Mouse (Mus musculus): ENCODE results near the gene Gm44973.
"Not testable (repeated sequence)": the region's sequence is repeated elsewhere in the genome, so short reads cannot be mapped to it uniquely, and the experiment has no call there.

Gm44973 gene

DNA sequence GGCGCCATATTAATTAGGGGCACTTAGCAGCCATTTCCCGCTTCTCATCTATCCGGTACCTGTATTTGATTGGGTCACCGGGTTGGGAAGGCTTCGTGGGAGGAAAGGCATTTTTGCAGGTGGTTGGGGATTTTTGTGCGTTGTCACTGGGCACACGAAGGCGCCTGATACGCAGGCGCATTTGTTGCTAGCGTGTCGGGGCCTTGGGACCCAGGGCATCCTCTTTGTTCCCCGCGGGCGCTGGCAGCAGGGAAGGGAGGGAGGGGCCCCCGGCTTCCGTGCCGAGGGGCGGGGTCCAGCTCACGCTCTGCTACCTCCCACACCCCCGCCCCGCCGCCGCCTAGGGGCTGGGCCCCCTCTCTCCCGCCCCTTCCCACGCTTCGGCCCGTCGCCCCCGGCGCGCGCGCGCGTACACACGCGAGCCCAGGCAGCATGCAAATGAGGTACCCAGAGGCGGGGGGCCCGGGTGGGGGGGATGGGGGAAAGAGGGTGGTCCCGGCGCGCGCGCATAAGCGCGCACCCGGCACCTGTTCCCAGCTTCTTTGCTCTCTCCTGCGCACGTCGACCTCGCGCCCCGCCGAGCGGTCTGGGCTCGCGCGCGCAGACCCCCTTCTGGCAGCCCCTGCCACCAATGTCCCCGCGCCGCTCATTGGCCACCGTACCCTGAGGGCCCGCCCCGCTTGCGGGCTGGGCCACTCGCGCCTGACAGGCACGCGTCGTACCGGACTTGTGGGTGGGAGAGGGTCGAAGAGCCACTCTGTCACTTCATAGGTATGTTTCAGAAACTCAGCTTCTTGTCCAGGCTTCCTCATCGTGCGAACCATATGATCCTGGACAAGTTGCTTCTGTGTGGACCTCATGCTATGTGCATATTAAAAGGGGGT is at the start of gene Gm44973:
Gene Gm44973 (plus strand): TSS at position 379 of the 884 bp plus-strand sequence.
- DNase-seq: peak; percentile 94

DNA sequence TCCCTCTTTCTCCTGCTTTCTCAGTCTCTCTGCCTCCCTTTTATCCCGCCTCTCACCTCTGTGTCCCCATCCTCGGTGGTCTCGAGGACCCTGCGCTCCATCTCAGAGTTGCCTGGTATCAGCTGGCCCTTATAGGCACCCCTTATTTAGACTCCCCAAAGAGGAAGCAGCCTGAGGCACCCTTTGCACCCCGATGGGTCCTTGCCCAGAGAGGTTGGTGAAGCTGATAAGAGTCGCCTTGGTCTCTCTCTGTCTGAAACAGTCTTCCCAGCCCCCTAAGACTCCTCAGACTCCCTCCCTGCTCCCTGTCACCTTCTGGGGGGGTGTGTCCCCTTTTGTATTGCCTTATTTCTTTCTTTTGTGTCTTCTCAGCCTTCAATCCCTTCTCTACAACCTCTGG is 44.2 kb upstream of the Gm44973 start, which contains the start of gene Sbk3:
Gene Sbk3 (minus strand): TSS at position 101 of the 400 bp plus-strand sequence.
- DNase-seq: no peak

DNA sequence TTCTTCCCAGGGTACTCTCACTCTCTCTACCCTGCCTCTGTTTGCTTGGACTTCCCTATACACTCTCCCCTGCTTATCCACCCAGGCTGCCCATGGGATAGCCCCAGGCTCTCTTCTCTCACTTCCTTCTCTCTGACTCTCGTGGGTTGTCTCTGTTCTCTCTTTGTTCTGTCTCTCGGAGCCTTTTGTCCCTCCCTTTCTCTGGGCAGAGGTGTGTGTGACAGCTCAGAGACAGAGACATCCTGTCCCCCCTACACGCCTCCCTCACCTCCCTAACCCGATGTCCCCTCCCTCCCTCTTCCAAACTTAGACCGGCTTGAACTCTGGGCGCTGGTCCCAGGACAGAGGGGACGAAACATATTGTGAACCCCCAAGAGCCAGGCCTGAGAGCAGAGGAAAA is 43.6 kb upstream of the Gm44973 start:
- no peak for DNase-seq

DNA sequence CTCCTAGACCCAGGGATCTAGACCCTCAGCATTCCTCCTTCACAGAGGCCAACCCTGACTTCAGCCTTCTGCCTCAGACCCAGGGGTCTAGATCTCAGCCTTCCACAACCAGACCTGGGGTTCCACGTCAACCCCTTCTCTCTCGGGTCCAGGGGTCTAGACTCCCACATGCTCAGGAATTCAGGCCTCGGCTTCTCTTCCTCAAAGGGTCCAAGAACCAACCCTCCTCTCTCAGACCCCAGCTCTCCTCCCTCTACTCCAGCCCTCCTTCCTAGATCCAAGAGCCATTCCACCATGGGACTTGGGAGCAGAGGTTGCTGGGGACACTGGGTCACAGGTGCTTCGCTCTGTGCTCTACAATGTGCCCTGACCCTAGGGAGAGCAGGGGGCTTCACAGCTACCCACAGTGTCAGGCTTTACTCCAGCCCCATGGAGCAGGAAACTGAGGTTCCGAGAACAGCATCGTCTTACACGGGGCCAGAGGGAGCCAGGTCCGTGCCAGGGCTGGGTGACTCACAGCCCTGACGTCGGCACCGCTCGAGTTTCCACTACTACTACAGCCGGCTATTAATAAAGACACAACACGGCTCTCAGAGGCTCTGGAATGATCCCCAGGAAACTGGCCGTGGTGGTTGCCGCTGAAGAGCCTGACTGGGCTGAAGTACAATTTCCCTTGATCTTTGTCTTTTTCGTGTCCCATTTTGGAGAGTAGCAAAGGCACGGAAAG is 42.8 kb upstream of the Gm44973 start:
- DNase-seq: no peak

DNA sequence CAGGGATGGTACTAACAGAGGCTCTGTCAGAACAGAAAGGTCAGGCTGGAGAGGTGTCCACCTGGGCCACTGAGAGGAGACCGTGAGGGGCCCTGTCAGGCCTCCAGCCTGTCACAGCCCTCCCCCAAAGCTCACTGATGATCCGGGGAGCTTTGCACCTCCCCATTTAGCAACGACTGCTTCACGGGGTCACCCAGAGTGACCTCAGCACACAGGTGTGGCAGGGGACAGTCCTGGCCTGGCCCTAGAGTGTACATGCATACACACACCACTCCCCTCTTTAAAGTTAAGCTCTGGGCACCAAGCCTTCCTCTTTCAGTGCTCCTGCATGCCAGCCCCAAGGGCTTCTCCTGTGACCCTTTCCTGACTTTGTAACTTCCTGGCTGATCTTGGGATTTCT is 39.8 kb upstream of the Gm44973 start:
- no peak for DNase-seq

DNA sequence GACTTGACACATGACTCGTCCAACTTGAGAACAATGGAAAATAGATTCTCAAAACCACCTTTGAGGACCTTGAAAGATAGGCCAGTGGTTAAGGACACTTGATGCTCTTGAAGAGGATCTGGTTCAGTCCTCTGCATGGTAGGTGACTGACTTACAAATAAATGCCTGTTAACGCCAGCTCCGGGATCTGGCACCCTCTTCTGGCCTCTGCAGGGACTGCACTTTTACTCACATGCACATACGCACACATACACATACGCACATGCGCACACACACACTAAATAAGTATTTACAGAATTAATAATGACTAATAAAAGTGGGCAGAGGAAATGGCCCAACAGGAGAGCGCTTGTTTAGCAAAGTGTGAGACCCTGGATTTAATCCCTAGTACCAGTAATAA is 38.5 kb upstream of the Gm44973 start:
- no peak for DNase-seq

DNA sequence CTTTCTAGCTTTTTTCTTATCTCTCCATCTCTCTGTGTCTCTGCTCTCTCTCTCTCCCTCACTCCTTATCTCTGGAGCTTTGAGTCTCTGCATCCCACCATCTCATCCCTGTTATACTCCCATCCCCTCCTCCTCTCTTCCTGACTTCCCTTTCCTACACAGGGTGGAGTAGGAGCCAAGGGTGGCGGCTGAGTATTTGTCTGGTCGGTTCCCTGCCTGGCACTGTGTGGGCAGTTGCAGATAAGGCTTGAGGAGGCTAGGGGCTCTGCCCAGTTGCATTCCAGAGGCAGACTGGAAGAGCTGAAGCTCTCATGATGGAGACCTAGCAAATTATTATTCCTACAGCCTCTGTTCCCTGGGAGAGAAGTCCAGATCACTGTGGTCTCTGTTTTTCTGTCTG is 27.0 kb upstream of the Gm44973 start:
- no peak for DNase-seq

DNA sequence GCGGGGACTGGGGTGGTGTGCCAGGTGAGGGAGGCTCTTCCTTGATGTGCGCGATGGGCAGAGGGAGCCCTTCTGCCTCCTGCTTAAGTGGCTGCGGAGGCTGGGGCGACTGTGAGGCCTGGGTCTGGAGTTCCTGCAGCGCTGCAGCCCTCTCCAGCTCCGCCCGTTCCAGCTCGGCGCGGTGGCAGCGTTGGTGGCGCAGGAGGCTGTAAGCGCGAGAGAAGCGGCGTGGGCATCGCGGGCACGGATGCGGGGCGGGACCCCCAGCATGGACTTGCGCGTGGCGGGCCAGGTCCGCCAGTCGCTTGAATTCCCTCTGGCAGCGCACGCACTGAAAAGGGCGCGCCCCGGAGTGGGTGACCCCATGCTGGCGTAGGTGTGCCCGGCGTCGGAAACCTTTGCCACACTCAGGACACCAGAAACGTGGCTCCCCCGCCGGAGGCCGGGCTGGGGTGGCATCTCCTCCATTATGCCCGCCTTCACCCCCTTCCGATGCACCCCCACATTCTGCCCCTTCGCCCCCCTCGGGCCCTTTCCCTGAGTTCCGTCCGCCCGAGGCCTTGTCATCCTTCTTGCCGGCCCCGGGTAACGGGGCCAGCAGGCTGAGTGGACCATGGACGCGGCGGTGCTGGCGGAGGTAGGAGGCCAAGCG is 21.8 kb upstream of the Gm44973 start:
- no peak for DNase-seq

DNA sequence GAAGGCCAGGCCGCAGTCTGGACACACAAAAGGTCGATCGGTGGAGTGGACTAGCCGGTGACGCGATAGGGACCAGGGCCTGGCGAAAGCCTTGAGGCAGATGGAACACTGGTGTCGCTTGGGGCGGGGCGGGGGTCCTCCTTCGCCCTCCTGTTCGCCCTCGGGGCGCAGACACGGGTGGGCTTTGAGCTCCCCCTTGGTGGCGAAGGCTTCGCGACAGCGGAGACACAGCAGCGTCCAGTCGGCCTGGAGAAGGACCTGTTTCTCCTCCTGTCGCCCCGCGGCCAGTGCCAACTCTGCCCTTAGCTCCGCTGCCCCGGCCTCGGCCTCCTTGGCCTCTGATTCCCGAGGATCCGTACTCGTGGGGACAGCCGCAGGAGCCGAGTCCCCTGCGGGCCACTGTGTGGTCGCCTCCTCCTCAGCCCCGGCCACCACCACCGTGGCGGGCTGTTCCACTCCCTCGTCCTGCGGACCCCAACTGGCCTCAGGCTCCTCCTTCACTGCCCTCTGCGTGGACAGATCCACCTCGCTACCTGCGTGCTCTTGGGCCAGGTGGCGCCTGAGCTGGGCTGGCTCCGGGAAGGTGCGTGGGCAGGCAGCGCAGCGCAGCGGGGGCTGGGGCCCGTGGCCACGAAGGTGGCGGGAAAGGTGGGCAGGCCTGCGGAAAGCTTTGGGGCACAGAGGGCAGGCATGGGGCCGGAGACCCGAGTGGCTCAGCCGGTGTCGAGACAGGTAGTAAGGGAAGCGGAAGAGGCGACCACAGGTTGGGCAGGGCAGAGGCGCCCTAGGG is 21.1 kb upstream of the Gm44973 start:
- no peak for DNase-seq

DNA sequence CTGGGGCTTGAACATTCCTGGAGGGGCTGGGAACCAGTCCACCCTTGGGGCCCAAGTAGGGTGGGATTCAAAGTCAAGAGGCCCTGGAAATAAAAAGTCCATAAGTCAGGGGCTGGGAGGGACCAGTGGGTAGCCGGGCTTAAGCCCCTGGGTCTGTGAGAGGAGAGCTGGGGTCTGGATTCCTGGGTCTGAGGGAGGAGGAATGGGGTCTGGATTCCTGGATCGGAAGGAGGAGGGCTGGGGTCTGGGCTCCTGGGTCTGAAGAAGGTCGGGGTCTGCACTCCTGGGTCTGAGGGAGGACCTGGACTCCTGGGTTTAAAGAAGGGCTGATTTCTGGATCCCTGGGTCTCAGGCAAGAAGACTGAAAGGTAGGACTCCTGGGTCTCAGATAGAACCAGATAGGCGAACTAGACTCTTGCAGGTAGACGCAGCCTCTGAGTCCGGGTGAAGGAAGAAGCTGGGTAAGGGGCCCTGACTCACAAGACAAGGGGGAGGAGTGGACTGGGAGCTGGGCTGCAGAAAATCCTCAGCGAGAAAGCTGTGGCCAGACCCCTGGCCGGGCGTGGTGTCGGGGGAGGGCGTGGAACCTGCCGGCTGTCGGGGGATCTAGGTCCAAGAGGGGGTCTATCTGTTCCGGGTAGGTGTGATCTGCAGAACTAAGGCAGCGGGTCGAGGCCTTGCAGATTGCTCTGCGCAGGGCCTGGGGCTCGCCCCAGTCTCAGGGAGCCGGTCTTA is 19.9 kb upstream of the Gm44973 start:
- no peak for DNase-seq

DNA sequence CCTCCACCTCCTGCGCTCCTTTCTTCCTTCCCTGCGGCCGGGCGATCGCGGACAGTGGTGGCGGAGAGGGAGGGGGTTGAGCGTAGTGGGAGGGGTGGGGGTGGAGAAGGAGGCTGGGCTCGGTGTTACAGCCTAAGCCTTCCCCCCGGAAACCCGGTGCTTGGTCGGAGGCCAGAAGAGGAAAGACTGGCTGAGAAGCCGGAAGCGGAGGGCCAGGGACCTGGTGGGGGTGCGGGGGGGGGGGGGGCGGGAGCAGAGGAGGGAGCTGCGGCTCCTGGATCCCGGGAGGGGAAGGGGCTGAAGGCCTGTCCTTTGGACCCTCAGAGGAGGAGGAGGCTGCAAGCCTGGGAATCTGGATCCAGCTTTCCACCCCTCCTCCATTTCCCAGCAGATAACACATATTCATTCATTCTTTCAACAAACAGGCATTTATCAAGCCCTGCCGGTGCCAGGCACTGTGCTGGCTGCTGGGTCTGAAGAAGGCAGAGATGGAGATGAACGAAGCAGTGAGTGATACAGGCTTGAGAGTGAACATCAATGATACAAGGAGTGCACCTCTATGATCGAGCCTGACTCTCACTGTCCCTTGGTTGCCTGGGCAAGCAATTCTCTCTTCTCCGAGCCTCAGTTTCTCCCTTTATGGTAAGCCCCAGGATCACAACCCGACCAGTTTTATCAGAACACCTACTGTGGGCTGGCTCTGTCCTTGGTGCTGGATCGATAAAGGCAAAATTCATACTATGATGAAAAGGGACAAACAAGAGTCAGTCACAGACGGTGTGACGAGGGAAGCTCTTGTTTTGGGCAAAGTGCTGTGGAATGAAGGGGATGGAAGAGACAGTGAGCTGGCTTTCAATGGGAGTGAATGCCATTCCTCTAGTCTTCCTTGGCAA is 19.0 kb upstream of the Gm44973 start, which contains the start of gene Zfp579:
Gene Zfp579 (minus strand): TSS at position 156 of the 893 bp plus-strand sequence.
- peak; percentile 81 for DNase-seq

DNA sequence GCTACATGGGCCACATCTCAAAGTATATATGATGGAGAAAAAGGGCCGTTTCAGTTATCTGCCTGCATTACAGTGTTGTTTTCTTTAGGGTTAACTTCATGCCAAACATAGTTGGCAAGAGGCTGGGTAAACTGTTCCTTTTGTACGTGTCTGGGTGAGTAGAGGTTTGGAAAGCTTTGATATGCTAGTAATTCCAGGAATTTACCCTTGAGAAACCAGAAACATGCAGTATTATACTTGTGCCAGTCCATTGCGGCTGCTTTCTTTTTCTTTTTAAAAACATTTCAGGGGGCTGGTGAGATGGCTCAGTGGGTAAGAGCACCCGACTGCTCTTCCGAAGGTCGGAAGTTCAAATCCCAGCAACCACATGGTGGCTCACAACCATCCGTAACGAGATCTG is 18.4 kb upstream of the Gm44973 start:
- no peak for DNase-seq

DNA sequence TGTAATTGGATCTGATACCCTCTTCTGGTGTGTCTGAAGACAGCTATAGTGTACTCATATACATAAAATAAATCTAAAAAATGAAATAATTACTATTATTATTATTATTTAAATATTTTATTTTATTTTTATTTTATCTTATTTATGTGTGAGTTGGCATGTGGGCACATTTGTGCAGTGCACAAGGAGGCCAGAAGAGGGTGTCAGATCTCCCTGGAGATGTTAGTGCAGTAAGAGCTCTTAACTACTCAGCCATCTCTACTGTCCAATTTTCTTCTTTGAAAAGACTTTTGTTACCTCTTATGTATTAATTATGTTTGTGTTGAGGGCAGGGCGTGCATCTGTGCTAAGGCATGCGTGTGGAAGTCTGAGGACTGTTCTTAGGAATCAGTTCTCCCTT is 15.4 kb upstream of the Gm44973 start:
- DNase-seq: no peak

DNA sequence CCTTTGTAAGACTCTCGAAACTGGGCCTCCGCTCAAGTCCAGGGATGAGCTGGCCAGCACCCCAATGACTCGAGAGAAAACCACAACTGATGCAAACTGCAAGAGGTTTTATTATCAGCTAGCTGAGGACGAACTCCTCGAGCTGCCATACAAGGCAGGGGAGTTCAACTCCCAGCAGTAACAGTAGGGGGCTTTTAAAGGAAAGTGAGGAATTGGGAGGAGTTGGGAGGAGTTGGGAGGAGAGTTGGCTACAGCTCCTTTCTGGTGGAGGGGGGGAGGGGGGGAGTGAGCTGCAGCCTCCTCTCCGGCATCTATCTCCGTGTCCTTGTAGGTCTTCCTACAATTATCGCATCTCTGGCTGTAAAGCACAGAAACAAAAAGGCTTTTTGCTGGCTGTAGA is 12.4 kb upstream of the Gm44973 start:
- DNase-seq: not testable (repeated sequence)

DNA sequence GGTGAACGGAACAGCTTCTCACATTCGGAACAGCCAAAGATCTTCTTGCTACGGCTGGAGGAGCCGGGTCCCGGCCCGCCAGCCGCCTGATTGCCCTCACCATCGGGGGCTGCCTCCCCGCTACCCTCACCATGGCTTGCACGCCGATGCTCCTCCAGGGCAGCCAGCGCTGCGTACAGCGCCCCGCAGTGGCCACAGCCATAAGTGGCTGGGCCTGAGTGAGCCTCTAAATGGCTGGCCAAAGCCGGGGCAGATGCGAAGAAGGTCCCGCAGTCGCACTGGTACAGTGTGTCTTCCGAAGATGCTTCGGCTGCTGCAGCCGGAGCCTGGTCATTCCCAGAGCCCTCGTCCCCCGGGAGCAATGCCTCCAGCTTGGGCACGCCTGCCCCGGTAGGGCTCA is 7.1 kb upstream of the Gm44973 start:
- DNase-seq: no peak

DNA sequence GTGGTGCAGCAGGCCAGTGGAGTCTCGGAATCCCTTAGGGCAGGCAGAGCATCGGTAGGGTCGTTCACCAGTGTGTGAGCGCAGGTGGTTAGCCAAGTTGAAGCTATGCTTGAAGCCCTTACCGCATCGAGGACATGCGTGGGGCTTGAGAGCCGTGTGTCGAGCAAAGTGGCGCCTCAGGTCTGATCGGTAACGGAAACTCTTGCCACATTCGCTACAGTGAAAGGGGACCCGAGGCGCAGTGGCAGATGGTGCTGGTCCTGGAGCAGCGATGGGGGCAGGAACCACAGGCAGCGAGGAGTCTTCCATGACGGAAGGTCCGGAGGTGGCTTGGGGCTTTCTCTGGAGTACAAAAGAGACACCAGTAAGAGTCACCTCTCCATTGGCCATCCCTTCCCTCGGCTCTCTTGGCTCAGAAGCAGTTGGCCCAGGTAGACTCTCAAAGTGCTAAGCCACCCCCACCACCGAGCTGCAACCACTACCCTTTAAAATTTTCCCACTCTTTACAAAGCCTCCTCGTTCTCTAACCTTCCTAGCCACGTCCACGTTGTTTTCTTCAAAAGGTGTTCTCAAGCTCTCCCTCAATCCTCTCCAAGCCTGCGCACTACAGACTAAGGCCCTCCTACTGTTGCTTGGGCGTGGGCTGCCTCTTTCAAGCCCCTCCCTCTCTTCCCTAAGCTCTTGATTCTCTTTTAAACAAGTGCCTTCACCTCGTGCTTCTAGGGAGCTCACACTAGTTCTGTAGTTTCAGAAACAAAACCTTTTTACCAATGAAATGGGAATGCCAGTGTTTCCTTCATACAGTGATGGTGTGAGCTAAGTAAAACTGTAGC is 2.4 kb upstream of the Gm44973 start:
- DNase-seq: no peak

DNA sequence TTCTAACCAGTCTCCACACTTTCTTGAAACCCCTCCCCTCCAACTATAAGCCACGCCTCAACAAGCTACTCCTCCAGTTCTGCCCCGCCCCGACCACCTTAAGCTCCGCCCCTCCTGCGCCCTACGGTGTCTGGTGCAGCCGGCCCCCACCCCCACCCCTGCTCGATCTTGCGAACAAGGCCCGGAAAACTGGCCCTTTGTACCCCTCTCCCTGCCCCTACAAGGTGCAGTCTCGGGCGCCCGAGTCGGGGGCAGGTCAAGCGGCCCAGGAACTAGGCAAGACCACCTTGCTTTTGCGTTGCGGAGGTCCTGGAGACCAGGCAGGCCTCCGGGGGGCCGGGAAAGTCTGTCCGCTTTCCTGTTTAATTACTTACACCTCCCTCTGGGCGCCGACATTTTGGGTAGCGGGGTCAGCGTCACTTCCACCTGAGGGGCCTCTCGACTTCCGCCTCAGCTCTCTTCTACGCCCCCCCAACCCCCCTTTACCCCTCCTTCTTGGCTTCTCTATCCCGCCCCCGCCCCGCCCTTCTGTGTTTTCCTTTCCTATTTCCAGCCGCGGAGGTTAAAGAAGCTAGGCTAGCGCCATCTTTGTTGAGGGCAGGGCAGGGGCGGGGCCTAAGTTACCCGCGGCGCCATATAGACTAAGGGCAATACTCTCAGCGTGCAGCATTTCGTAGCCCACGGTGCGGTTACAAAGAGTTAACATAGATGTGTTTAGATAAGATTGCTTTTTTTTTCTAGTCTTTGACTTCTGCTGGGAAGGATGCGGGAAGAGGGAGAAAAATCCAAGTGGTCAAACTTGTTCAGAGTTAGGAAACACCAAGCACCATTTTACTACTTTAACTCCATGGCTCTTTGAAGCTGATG is 812 bp upstream of the Gm44973 start, which contains the start of the genes Zfp524 and Fiz1:
Gene Zfp524 (plus strand): TSS at position 165 of the 867 bp plus-strand sequence.
Gene Fiz1 (minus strand): TSS at position 447 of the 867 bp plus-strand sequence.
- DNase-seq: peak; percentile 98

DNA sequence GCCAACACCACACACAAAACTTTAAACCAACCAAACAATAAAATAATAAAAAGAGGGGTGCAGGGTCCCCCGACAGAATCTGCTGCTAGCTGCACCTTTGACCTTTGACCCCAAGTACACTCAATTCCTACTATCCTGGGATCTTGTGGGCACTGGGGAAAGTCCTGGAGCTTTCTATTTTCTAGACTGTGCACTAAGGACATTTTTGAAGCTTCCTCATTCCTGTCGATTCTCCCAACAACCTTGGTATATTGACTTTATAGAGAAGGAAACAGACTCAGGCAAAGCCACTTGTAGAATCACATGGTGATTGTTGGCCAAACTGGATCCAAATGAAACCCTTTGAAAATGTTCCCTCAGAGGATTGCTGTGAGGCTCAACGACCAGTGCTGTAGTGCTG is 761 bp downstream of the Gm44973 start:
- no peak for DNase-seq

DNA sequence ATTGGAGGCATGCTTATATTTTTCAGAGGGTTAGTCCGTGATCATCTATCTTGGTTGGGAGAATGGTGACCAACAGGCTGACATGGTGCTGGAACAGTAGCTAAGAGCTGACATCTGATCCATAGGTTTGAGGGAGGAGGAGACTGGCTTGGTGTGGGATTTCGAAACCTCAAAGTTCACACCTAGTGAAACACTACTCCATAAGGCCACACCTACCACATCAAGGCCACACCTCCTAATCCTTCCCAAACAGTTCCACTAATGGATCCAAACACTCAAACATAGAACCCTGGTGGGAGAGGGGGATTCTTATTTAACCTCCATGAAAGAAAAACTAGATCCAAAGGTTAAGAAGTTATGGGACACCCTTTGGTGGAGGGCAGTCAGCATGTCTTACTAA is 1.6 kb downstream of the Gm44973 start:
- no peak for DNase-seq
